Mouse (Mus musculus) limb, embryonic 15.5 days (tissue): ENCODE data around the gene Ces1d. TPM values are rescaled to one million over a fixed set of nuclear protein-coding genes. Genes with fewer than 3 reads are reported as not detected.

ENCODE experiments used
- ATAC-seq: fragments of 200-750 bp; cut with Nextera tagmentation; 2 replicates; pipeline ENCODE4 v1.8.0; 2017; ENCODE audit warnings: low read depth, moderate TSS enrichment; ENCODE audit not compliant: insufficient number of reproducible peaks, low FRiP score, low TSS enrichment
- H3K27ac ChIP-seq: fragments of 300-500 bp; sonication (generic); 2 replicates; pipeline ENCODE4 v1.5.1; 2015; ENCODE audit warnings: moderate library complexity, mild to moderate bottlenecking, inconsistent platforms
- H3K27me3 ChIP-seq: fragments of 300-500 bp; sonication (generic); 2 replicates; pipeline ENCODE4 v1.6.1; 2015; ENCODE audit warnings: inconsistent platforms
- H3K36me3 ChIP-seq: fragments of 300-500 bp; sonication (generic); 2 replicates; pipeline ENCODE4 v1.6.1; 2015; ENCODE audit warnings: inconsistent platforms
- H3K4me1 ChIP-seq: fragments of 300-500 bp; sonication (generic); 2 replicates; pipeline ENCODE4 v1.6.1; 2015; ENCODE audit warnings: inconsistent platforms
- H3K4me2 ChIP-seq: fragments of 300-500 bp; sonication (generic); 2 replicates; pipeline ENCODE4 v1.6.1; 2015; ENCODE audit warnings: mild to moderate bottlenecking, inconsistent platforms
- H3K4me3 ChIP-seq: fragments of 300-500 bp; sonication (generic); 2 replicates; pipeline ENCODE4 v1.5.1; 2015; ENCODE audit warnings: mild to moderate bottlenecking, inconsistent platforms
- H3K9ac ChIP-seq: fragments of 300-500 bp; sonication (generic); 2 replicates; pipeline ENCODE4 v1.6.1; 2015; ENCODE audit warnings: inconsistent platforms
- H3K9me3 ChIP-seq: fragments of 300-500 bp; sonication (generic); 2 replicates; pipeline ENCODE4 v1.6.1; 2016; ENCODE audit warnings: inconsistent platforms
- WGBS: fragments of 180-500 bp; shearing (Covaris S2); methylation state at CpG from one replicate; pipeline ENCODE4 v1.1.7; 2015; 5-methylcytosine and 5-hydroxymethylcytosine counted together
- polyA plus RNA-seq: library from polyadenylated mRNA; unstranded; fragments of >200 nt; fragmentation: Nextera tagmentation; extraction: Ambion mirVana; gene quantifications from 2 replicates; pipeline ENCODE4 v1.2.1, GENCODE M21; 2015

Gene Ces1d
- polyA plus RNA-seq, 1 experiment from 2014 or later: 0.24 TPM

- 76% methylated on average over 3 of the region's 3 CpGs for WGBS
- no peak for ATAC-seq
- H3K4me3 ChIP-seq: no peak within 1 kb of the TSS
These were observed 66.2 kb downstream of the Ces1d start, which contains the start of gene Ces1c for GRCm38 (mm10) chr8:93131233-93131980. Gene Ces1c (minus strand): TSS chr8:93131283.

GRCm38 (mm10) chr8:93126476-93126875 is 71.2 kb downstream of the Ces1d start:
- no peak overlapping the region for H3K27ac ChIP-seq
- no peak for ATAC-seq
- H3K9ac ChIP-seq: no peak overlapping the region
- H3K36me3 ChIP-seq: no peaks in the 10 kb centered on the region
- 68% methylated on average over 2 of the region's 2 CpGs for WGBS
- H3K9me3 ChIP-seq: no peaks in the 10 kb centered on the region
- H3K27me3 ChIP-seq: no peaks in the 10 kb centered on the region
- H3K4me2 ChIP-seq: no peak overlapping the region
- no peak overlapping the region for H3K4me3 ChIP-seq
- H3K4me1 ChIP-seq: no peaks in the 10 kb centered on the region

More at GRCm38 (mm10) chr8:93131233-93131980, 66.2 kb downstream of the Ces1d start, which contains the start of gene Ces1c:
- H3K4me1 ChIP-seq: no peaks in the 10 kb centered on the region
- H3K36me3 ChIP-seq: no peaks in the 10 kb centered on the region
- H3K4me2 ChIP-seq: no peak within 1 kb of the TSS
- H3K27ac ChIP-seq: no peak within 1 kb of the TSS
- H3K9me3 ChIP-seq: no peaks in the 10 kb centered on the region
- H3K9ac ChIP-seq: no peak within 1 kb of the TSS
- no peaks in the 10 kb centered on the region for H3K27me3 ChIP-seq

- Histone ChIP-seq H3K4me1 (no peaks in the 10 kb centered on the region), H3K4me2 (no peak overlapping the region), H3K27ac (no peak overlapping the region), H3K27me3 (no peaks in the 10 kb centered on the region), H3K4me3 (no peak overlapping the region), H3K36me3 (no peaks in the 10 kb centered on the region), H3K9ac (no peak overlapping the region), H3K9me3 (no peaks in the 10 kb centered on the region)
- ATAC-seq: no peak
- WGBS: 85% methylated on average over 1 of the region's 1 CpGs
These were observed 75.6 kb downstream of the Ces1d start for GRCm38 (mm10) chr8:93122005-93122404.

Other genes starting within 250 kb of the Ces1d start
- 0.11 and 0.19 TPM in 2 replicates for gene Slc6a2, start 237.8 kb downstream of the Ces1d start, polyA plus RNA-seq
- not detected in 2 replicates for gene Ces1a, start 149.6 kb downstream of the Ces1d start, polyA plus RNA-seq
- not detected in 2 replicates for gene Ces1b, start 117.8 kb downstream of the Ces1d start, polyA plus RNA-seq
- not detected in 2 replicates for gene Ces1c, start 66.6 kb downstream of the Ces1d start, polyA plus RNA-seq
- gene Ces1e, start 31.8 kb upstream of the Ces1d start, polyA plus RNA-seq: not detected in 2 replicates
- gene Ces1f, start 81.9 kb upstream of the Ces1d start, polyA plus RNA-seq: not detected in 2 replicates
- not detected in 2 replicates for gene Ces1g, start 139.5 kb upstream of the Ces1d start, polyA plus RNA-seq
- not detected in 2 replicates for gene Ces1h, start 181.9 kb upstream of the Ces1d start, polyA plus RNA-seq